Comparison of ENCODE assay signal across 15 mouse cellular contexts in genomic region chr12:102064710-102065325, GRCm38 (mm10).
DNase-seq lines count a peak whose midpoint lies in the region; ATAC-seq and TF ChIP-seq lines count a peak whose summit lies in the region.
"Had no signal": no experiment of that assay in that cellular context is flagged by ENCODE, and none has a peak within 500 bp of the region (broad histone marks: within the 10 kb centered on the region; RNA-seq: fewer than 3 reads in every experiment).

No protein-coding gene starts in this region.

- peak; percentile 36 for DNase-seq in kidney, postnatal 0 days (ENCODE audit: low spot score)
- peak; percentile 38 to 50 for DNase-seq in right cerebral cortex, postnatal 10 days (ENCODE audit: low spot score in 2 of 2)
- no peak for DNase-seq in right cerebral cortex, postnatal 25 days
- no peak for DNase-seq in urinary bladder, postnatal 36 days (ENCODE audit: low spot score in 2 of 2)
- DNase-seq: adrenal gland, postnatal 25 days; cerebellum, postnatal 25 days; heart, postnatal 14 days; layer of hippocampus, postnatal 36 days; liver, postnatal 0 days; spleen, adult 18-20 months had no signal

- H3K4me2 ChIP-seq in kidney, postnatal 0 days (ENCODE audit: low read length), result no peak overlapping the region
- no peak overlapping the region for H3K4me2 ChIP-seq in kidney, embryonic 16.5 days (replicated peaks; ENCODE audit: low read depth, low read length)
- no peak overlapping the region for H3K4me2 ChIP-seq in embryonic facial prominence, embryonic 15.5 days (replicated peaks)
- H3K4me2 ChIP-seq: limb, embryonic 13.5 days had no signal

- no peak overlapping the region for H3K4me3 ChIP-seq in kidney, postnatal 0 days (replicated peaks; ENCODE audit: low read depth, low read length)
- no peak overlapping the region for H3K4me3 ChIP-seq in kidney, embryonic 16.5 days (ENCODE audit: low read length)
- no peak overlapping the region for H3K4me3 ChIP-seq in embryonic facial prominence, embryonic 15.5 days (replicated peaks)
- H3K4me3 ChIP-seq: limb, embryonic 13.5 days had no signal

- WGBS in kidney, postnatal 0 days, result 52% methylated on average over 5 of the region's 5 CpGs
- 50% methylated on average over 5 of the region's 5 CpGs for whole genome bisulfite sequencing in kidney, embryonic 16.5 days
- 31% methylated on average over 5 of the region's 5 CpGs for WGBS in embryonic facial prominence, embryonic 15.5 days

- no peaks in the 10 kb centered on the region for H3K36me3 ChIP-seq in kidney, postnatal 0 days (ENCODE audit: insufficient read depth, low read length)
- H3K36me3 ChIP-seq in kidney, embryonic 16.5 days (ENCODE audit: insufficient read depth, low read length), result no peaks in the 10 kb centered on the region
- no peaks in the 10 kb centered on the region for H3K36me3 ChIP-seq in embryonic facial prominence, embryonic 15.5 days
- H3K36me3 ChIP-seq: limb, embryonic 13.5 days had no signal

- 0 out of 2 replicates have a peak, but pooled peaks cover 5% of the 10 kb centered on the region for H3K4me1 ChIP-seq in kidney, postnatal 0 days (replicated peaks; ENCODE audit: insufficient read depth, low read length)
- peaks cover 14% of the 10 kb centered on the region for H3K4me1 ChIP-seq in kidney, embryonic 16.5 days (ENCODE audit: insufficient read depth, low read length)
- peaks cover 29% of the 10 kb centered on the region for H3K4me1 ChIP-seq in embryonic facial prominence, embryonic 15.5 days

- no peak overlapping the region for H3K27ac ChIP-seq in kidney, postnatal 0 days
- no peak overlapping the region for H3K27ac ChIP-seq in kidney, embryonic 16.5 days (ENCODE audit: low read length)
- peak overlapping the region; percentile 66 for H3K27ac ChIP-seq in embryonic facial prominence, embryonic 15.5 days (replicated peaks)
- H3K27ac ChIP-seq: limb, embryonic 13.5 days had no signal

- no peaks in the 10 kb centered on the region for H3K9me3 ChIP-seq in kidney, postnatal 0 days (replicated peaks; ENCODE audit: low read length)
- no peaks in the 10 kb centered on the region for H3K9me3 ChIP-seq in kidney, embryonic 16.5 days (ENCODE audit: low read length)
- no peaks in the 10 kb centered on the region for H3K9me3 ChIP-seq in embryonic facial prominence, embryonic 15.5 days (replicated peaks)
- H3K9me3 ChIP-seq: limb, embryonic 13.5 days had no signal

- no peak for ATAC-seq in kidney, postnatal 0 days (replicated peaks; ENCODE audit: low FRiP score, low read depth)
- no peak for ATAC-seq in kidney, embryonic 16.5 days (ENCODE audit: low FRiP score, low TSS enrichment)
- peak; percentile 72 for ATAC-seq in embryonic facial prominence, embryonic 15.5 days (ENCODE audit: insufficient number of reproducible peaks, low FRiP score, low TSS enrichment, low read depth)
- ATAC-seq in monocyte, adult 5-6 weeks (replicated peaks; ENCODE audit: insufficient number of reproducible peaks, low FRiP score, low TSS enrichment, poor library complexity, severe bottlenecking), result no peak
- ATAC-seq: intestine, embryonic 16.5 days; liver, postnatal 0 days had no signal

- no peak overlapping the region for H3K9ac ChIP-seq in kidney, postnatal 0 days (ENCODE audit: low read depth, low read length)
- no peak overlapping the region for H3K9ac ChIP-seq in kidney, embryonic 16.5 days (replicated peaks; ENCODE audit: low read length)
- no peak overlapping the region for H3K9ac ChIP-seq in embryonic facial prominence, embryonic 15.5 days
- H3K9ac ChIP-seq: limb, embryonic 13.5 days; liver, postnatal 0 days had no signal

- TF ChIP-seq CTCF in kidney, postnatal 0 days (IDR thresholded peaks at IDR 0.05; ENCODE audit: low read depth), result no peak

- no peaks in the 10 kb centered on the region for H3K27me3 ChIP-seq in kidney, postnatal 0 days (ENCODE audit: insufficient read depth, low read length)
- no peaks in the 10 kb centered on the region for H3K27me3 ChIP-seq in kidney, embryonic 16.5 days (ENCODE audit: insufficient read depth, low read length)
- no peaks in the 10 kb centered on the region for H3K27me3 ChIP-seq in embryonic facial prominence, embryonic 15.5 days
- H3K27me3 ChIP-seq: limb, embryonic 13.5 days had no signal

Comparison
In these comparisons a context has a peak if more than half of its experiments do, and no peak if none do; other contexts are left out.
1. DNase-seq: peak in kidney, postnatal 0 days (single experiment) and right cerebral cortex, postnatal 10 days (2 of 2); none in right cerebral cortex, postnatal 25 days (single experiment) and urinary bladder, postnatal 36 days (0 of 2).